Mouse (Mus musculus) adrenal gland, postnatal 10 days (tissue): ENCODE results near the gene Zfp790. TPM values are rescaled to one million over a fixed set of nuclear protein-coding genes. Genes with fewer than 3 reads are reported as not detected.

Source experiments
- DNase-seq: peaks from one replicate; pipeline ENCODE4 v3.0.0; 2021; ENCODE audit warnings: mixed read lengths
- long read RNA-seq, 2 experiments: library from polyadenylated mRNA; stranded (forward); transcript quantifications; one replicate each; pipeline ENCODE4 v2.0.0; 2021
- total RNA-seq, 2 experiments: library from RNA; stranded (reverse); gene quantifications; 2 replicates each; pipeline ENCODE4 v1.2.3; 2021

Zfp790 gene
- 10 to 100 TPM; 12.9 to 19.8 TPM for total RNA-seq
- long read RNA-seq, experiment 1, partial matches to known transcripts = 0 of 10 reads
- long read RNA-seq, experiment 1, other reads (novel, unspliced or antisense) = 2 of 10 reads
- long read RNA-seq, experiment 2, transcript Zfp790-201 (5 exons, 3,376 nt) = major isoform, 6 of 7 reads
- long read RNA-seq, experiment 2, partial matches to known transcripts = 0 of 7 reads
- long read RNA-seq, experiment 2, other reads (novel, unspliced or antisense) = 1 of 7 reads

GRCm38 (mm10) chr7:29815910-29816429 is at the start of gene Zfp790:
Gene Zfp790 (plus strand): TSS chr7:29816114.
- DNase-seq = peak; percentile 89

- DNase-seq = peak; percentile 84
Measured at GRCm38 (mm10) chr7:29767058-29767686, 48.7 kb upstream of the Zfp790 start.

DNA sequence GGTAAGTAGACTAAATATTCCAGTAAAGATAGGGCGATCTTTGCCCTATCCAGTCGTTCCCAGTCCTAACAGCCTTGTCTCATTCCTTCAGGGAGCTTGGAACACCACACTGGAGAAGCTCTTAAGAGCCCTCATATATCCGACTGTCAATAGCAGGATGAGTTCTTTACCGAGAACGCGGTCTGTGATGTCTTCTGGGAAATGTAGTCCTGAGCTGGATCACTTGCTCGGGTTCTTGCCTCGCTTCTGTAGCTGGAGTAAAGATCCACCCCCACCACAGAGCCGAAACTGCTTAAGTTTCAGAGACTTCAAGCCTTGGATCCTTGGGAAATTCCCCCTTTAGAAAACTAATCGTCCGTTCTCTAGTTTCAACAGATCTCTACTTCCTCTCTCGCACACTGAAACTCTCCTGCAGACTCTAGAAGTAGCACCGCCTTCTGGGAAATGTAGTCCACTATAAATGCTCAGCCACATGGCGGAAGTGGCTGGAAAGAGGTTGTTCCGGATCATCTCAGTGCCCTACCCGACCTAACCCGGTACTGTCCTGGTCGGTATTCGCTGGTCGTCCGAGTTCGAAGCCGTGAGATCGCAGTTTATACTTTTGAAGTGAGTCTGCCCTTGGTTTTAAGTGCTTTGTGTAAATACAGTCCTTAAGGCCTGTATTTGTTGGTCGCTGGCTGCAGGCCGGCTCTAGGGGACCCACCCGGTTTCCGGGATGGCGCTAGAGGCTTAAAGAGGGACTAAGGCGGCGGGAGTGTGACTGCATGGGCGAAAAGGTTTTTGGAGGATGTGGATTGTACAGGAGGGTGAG is 47.6 kb upstream of the Zfp790 start, which contains the start of gene Zfp84:
Zfp84 (plus strand) TSS at position 463 of the 811 bp plus-strand sequence.
- peak; percentile 89 for DNase-seq

GRCm38 (mm10) chr7:29768980-29769379 is 46.9 kb upstream of the Zfp790 start:
- DNase-seq = no peak

DNA sequence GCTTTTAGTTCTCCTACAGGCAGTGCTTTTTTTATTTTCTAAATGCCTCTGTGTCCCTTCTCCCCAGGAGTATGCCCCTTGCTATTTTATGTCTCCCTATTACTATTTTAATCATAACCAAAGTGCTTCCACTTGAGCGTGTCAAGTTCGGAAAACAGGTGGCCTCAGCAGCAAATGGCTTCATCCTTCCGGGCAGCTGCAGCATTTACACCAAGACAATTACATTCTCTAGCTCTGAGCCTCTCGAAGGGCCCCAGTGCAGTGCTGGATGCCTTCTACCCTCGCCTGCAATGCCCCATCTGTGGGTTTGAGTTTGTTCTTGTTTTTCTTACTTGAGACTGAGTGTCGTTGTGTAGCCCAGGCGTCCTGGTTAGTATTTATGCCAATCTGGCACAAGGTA is 42.4 kb upstream of the Zfp790 start:
- no peak for DNase-seq

- DNase-seq = no peak
Measured at GRCm38 (mm10) chr7:29774371-29774770, 41.5 kb upstream of the Zfp790 start.

DNA sequence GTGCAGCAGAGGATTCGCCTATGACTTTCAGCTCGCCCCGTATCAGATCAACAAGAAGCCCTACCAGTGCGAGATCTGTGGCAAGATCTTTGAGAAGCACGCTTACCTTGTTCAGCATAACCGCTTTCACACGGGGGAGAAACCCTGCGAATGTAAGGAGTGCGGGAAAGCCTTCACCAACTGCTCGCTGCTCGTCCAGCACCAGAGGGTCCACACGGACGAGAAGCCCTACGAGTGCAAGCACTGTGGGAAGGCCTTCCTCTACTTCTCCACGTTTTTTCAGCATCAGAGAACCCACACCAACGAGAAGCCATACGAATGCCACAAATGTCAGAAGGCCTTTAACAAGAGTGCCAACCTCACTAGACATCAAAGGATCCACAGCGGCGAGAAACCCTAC is 39.3 kb upstream of the Zfp790 start:
- no peak for DNase-seq

DNA sequence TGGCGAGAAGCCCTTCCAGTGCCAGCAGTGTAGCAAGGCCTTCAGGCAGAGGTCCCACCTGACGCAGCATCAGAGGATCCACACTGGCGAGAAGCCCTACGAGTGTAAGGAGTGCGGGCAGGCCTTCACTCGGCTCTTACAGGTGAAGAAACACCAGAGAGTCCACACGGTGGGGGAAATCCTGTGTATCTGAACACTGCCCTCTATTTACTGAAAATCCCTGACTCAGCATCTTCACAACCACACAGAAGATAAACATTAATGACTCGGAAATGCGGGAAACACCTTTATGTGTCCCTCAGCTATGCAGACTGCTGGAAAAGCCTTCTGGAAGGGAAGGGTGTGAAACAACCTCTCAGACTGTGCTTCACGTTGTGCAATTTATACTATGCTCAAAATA is 38.5 kb upstream of the Zfp790 start:
- DNase-seq = no peak

- DNase-seq = peak; percentile 88
Measured at GRCm38 (mm10) chr7:29783871-29784551, 31.9 kb upstream of the Zfp790 start, which contains the start of gene Zfp30. Gene Zfp30 (plus strand): TSS chr7:29783998.

DNA sequence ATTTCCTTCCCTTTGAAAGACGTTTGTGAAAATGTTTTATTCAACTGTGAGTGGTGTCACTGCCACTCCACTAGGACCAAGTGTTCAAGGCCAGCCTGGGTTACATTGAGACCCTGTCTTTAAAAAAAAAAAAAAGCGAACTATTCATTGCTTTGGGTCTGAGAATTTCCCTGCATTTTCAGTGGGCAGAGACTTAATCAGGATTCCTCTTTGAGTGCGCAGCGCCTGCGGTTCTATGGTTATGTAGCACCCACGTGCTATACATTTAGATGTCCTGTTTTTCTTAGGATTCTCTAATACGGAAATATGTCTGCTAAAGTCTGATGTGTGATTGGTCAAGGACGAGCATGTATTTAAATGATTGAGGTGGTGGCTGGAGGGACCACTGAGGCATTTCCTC is 30.9 kb upstream of the Zfp790 start:
- DNase-seq = no peak

- no peak for DNase-seq
Measured at GRCm38 (mm10) chr7:29785888-29786287, 30.0 kb upstream of the Zfp790 start.

- DNase-seq = no peak
Measured at GRCm38 (mm10) chr7:29792906-29793305, 23.0 kb upstream of the Zfp790 start.

DNA sequence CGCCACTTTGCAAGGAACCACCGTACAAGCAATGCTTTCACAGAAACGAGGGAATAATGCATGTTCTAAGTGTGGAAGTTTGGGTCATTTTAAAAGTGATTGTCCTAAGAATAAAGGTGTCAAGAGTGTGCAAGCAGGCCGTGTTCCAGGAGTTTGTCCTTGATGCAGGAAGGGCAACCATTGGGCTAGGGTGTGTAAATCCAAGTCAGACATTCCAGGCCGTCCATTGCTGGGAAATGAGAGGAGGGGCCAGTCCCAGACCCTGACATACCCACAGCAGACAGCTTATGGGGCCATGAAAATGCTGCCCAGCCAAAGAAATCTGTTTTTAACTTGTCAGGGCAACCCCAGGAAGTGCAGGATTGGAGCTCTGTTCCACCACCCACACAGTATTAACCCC is 8.9 kb upstream of the Zfp790 start:
- DNase-seq = no peak

GRCm38 (mm10) chr7:29812244-29812643 is 3.7 kb upstream of the Zfp790 start:
- no peak for DNase-seq

DNA sequence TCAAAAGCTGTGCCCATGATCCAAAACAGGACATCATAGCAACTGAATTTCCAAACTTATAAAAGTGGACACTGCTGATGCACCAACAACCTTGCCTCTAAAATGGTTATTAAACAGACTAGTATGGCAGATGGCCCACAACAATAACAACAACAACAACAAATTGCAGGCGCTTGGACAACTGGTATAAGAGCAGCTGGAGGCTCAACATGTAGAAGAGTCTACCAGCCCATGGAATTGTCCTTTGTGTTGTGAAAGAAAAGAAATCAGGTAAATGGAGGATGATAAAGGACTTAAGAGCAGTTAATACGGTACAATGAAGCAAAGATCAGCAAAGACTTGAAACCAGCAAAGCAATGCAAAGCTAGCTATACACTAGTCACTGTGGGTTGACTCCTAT is 1.5 kb upstream of the Zfp790 start:
- no peak for DNase-seq

- DNase-seq = no peak
Measured at GRCm38 (mm10) chr7:29815061-29815784, 691 bp upstream of the Zfp790 start.

- DNase-seq = peak; percentile 78
Measured at GRCm38 (mm10) chr7:29818619-29819254, 2.8 kb downstream of the Zfp790 start.

GRCm38 (mm10) chr7:29828001-29828400 is 12.1 kb downstream of the Zfp790 start:
- peak; percentile 42 for DNase-seq

DNA sequence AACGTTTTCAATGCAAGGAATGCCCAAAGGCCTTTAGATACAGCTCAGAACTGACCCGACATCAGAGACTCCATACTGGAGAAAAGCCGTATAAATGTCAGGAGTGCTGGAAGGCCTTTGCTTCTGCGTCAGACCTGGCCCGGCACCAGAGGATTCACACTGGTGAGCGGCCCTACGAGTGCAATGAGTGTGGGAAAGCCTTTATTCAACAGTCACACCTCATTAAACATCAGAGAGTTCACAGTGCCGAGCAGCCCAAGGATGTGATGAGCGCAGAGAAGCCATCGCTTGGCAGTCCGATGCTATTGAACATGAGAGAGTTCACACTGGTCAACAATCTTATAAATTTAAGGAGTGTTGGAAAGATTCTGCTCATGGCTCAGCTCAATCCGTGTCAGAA is 13.9 kb downstream of the Zfp790 start:
- DNase-seq = no peak

DNA sequence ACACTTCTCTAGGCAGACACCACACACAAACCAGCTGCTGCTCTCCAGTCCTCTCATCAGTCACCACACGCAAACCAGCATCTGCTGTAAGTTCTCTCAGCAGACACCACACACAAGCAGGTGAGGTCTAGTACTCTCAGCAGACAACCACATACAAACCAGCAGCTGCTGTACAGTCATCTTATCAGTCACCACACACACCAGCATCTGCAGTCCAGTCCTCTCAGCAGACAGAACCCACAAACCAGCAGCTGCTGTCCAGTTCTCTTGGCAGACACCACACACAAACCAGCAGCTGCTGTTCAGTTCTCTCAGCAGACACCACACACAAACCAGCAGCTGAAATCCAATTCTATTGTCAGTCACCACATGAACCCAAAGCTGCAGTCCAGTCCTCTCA is 20.9 kb downstream of the Zfp790 start:
- DNase-seq = no peak

DNA sequence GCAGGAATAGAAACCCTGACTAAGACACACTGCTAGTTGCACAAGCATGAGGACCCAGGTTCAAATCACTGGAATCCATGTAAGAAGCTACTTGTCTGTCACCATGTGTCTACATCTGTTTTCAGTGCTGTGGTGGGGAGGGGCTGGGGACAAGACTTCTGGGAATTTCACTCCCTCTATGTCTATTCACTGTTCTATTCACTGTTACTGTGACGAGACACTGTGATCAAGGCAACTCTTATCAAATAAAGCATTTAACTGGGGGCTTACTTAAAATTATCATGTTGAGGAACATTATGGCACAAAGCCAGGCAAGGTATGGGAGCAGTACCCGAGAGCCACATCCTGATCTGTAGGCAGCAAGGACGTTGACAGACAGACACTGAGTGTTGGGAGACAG is 23.3 kb downstream of the Zfp790 start:
- no peak for DNase-seq
